Mouse (Mus musculus): ENCODE data around the gene Rbm12.
"Not testable (repeated sequence)": the region's sequence is repeated elsewhere in the genome, so short reads cannot be mapped to it uniquely, and the experiment has no call there.

Gene Rbm12

GRCm38 (mm10) chr2:156111358-156112079 lies at the start of gene Rbm12, which contains the start of gene Cpne1:
TSS of gene Rbm12 (minus strand) at chr2:156111978.
TSS of gene Cpne1 (minus strand) at chr2:156111965.
- no peak for DNase-seq (ENCODE audit: extremely low read depth, low read depth, low spot score)

GRCm38 (mm10) chr2:156151538-156151937 lies 39.8 kb upstream of the Rbm12 start:
- no peak for DNase-seq (ENCODE audit: extremely low read depth, low read depth, low spot score)

GRCm38 (mm10) chr2:156147316-156147915 lies 35.6 kb upstream of the Rbm12 start:
- DNase-seq (ENCODE audit: extremely low read depth, low read depth, low spot score): no peak

- DNase-seq (ENCODE audit: extremely low read depth, low read depth, low spot score): no peak
These were observed 34.7 kb upstream of the Rbm12 start for GRCm38 (mm10) chr2:156146272-156146989.

GRCm38 (mm10) chr2:156145486-156146130 lies 33.8 kb upstream of the Rbm12 start:
- DNase-seq (ENCODE audit: extremely low read depth, low read depth, low spot score): no peak

GRCm38 (mm10) chr2:156143953-156144724 lies 32.4 kb upstream of the Rbm12 start, which contains the start of the genes Romo1 and Nfs1:
TSS of gene Romo1 (plus strand) at chr2:156144039.
TSS of gene Nfs1 (minus strand) at chr2:156144186.
- no peak for DNase-seq (ENCODE audit: extremely low read depth, low read depth, low spot score)

GRCm38 (mm10) chr2:156143367-156143766 lies 31.6 kb upstream of the Rbm12 start:
- DNase-seq (ENCODE audit: extremely low read depth, low read depth, low spot score): no peak

GRCm38 (mm10) chr2:156142820-156143219 lies 31.0 kb upstream of the Rbm12 start:
- DNase-seq (ENCODE audit: extremely low read depth, low read depth, low spot score): no peak

GRCm38 (mm10) chr2:156135695-156136094 lies 23.9 kb upstream of the Rbm12 start:
- DNase-seq (ENCODE audit: extremely low read depth, low read depth, low spot score): no peak

- no peak for DNase-seq (ENCODE audit: extremely low read depth, low read depth, low spot score)
These were observed 22.4 kb upstream of the Rbm12 start for GRCm38 (mm10) chr2:156134161-156134560.

- no peak for DNase-seq (ENCODE audit: extremely low read depth, low read depth, low spot score)
These were observed 15.2 kb upstream of the Rbm12 start, which contains the start of gene Gm28036 for GRCm38 (mm10) chr2:156126992-156127391. TSS of gene Gm28036 (minus strand) at chr2:156127092.

- DNase-seq (ENCODE audit: extremely low read depth, low read depth, low spot score): no peak
These were observed 12.0 kb upstream of the Rbm12 start for GRCm38 (mm10) chr2:156123731-156124130.

GRCm38 (mm10) chr2:156119566-156119965 lies 7.8 kb upstream of the Rbm12 start:
- no peak for DNase-seq (ENCODE audit: extremely low read depth, low read depth, low spot score)

- not testable (repeated sequence) for DNase-seq (ENCODE audit: extremely low read depth, low read depth, low spot score)
These were observed 274 bp upstream of the Rbm12 start for GRCm38 (mm10) chr2:156112080-156112423.

GRCm38 (mm10) chr2:156110627-156111357 lies 986 bp downstream of the Rbm12 start:
- no peak for DNase-seq (ENCODE audit: extremely low read depth, low read depth, low spot score)

GRCm38 (mm10) chr2:156091926-156092325 lies 19.9 kb downstream of the Rbm12 start:
- no peak for DNase-seq (ENCODE audit: extremely low read depth, low read depth, low spot score)

GRCm38 (mm10) chr2:156089799-156090198 lies 22.0 kb downstream of the Rbm12 start:
- DNase-seq (ENCODE audit: extremely low read depth, low read depth, low spot score): no peak

- no peak for DNase-seq (ENCODE audit: extremely low read depth, low read depth, low spot score)
These were observed 24.2 kb downstream of the Rbm12 start for GRCm38 (mm10) chr2:156087391-156088110.

- DNase-seq (ENCODE audit: extremely low read depth, low read depth, low spot score): no peak
These were observed 27.2 kb downstream of the Rbm12 start for GRCm38 (mm10) chr2:156084541-156084940.

Data from fat pad, adult 2 months (tissue).